Mouse (Mus musculus) embryonic fibroblast, embryonic 13.5 days (primary cell): ENCODE results near the gene Adat3. TPM values are rescaled to one million over a fixed set of nuclear protein-coding genes. Genes with fewer than 3 reads are reported as not detected.

ENCODE experiments used
- H3K27ac ChIP-seq: 2 replicates; pipeline ENCODE4 v1.5.1; 2012; ENCODE audit warnings: low read length, control low read depth, inconsistent platforms; ENCODE audit not compliant: insufficient read depth
- H3K4me1 ChIP-seq: 2 replicates; pipeline ENCODE4 v1.6.1; 2011; ENCODE audit warnings: low read length; ENCODE audit not compliant: control insufficient read depth, insufficient read depth
- H3K4me3 ChIP-seq: 2 replicates; pipeline ENCODE4 v1.5.1; 2011; ENCODE audit warnings: mild to moderate bottlenecking, control low read depth, low read length; ENCODE audit not compliant: insufficient read depth
- CTCF ChIP-seq: IDR thresholded peaks from 2 replicates; pipeline ENCODE4 v1.5.1; 2011; ENCODE audit warnings: mild to moderate bottlenecking, control low read depth, low read length, moderate library complexity, borderline replicate concordance; ENCODE audit not compliant: insufficient read depth
- POLR2A ChIP-seq: IDR thresholded peaks from 2 replicates; pipeline ENCODE4 v1.6.1; 2011; ENCODE audit warnings: low read depth, mild to moderate bottlenecking, control low read depth, low read length, moderate library complexity
- polyA plus RNA-seq: library from polyadenylated mRNA; stranded (reverse); fragments of >200 nt; gene quantifications from 2 replicates; pipeline ENCODE4 v1.2.4, GENCODE M21; 2011; ENCODE audit warnings: low read depth; ENCODE audit not compliant: missing spikeins, insufficient read length

Adat3 gene
- polyA plus RNA-seq, 1 experiment = 2.9 TPM

DNA sequence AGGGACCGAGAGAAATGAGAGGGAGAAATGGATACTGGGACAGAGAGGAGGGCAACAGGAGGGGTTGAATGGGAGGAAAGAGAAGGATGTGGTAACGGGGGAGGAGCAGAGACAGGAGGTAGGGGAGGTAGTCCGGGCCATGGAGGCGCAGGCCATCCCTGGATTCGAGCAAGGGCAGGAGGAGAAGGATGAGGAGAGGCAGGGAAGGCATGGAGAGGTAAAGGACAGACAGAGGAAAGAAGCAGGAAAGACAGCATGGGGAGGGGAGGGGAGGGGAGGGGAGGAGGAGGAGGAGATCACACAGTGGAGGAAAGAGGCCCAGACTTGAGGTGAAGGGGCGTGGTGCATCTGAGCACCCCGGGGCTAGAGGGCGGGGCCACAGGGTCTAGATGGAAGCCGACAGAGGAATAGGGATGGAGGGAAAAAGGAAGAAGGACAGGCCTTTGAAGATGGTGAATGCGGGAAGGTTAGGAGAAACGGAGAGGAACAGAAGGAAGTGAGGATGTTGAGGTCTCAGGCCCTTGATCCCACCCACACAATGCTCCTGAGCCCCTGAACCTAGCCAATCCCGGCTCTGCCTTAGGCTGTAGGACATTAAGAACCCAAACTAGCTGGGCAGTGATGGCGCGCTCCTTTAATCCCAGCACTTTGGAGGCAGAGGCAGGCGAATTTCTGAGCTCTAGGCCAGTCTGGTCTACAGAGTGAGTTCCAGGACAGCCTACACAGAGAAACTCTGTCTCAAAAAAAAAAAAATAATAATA is 54.4 kb downstream of the Adat3 start, which contains the start of gene Btbd2:
Gene Btbd2 (minus strand): TSS at position 209 of the 761 bp plus-strand sequence.
- TF ChIP-seq CTCF (no peak), POLR2A (peak; percentile 68; the same call in 1 of the 2 replicates)
- Histone ChIP-seq H3K4me1 (peaks cover 3% of the 10 kb centered on the region), H3K27ac (peak within 1 kb of the TSS; percentile 74), H3K4me3 (peak within 1 kb of the TSS; percentile 84)

Other genes with a start within 250 kb of the Adat3 start
- not detected in 2 replicates for gene Plk5, start 246.4 kb upstream of the Adat3 start, polyA plus RNA-seq
- 39.1 and 40.4 TPM in 2 replicates for gene Mex3d, start 215.2 kb upstream of the Adat3 start, polyA plus RNA-seq
- 83.3 and 99.1 TPM in 2 replicates for gene Mbd3, start 203.3 kb upstream of the Adat3 start, polyA plus RNA-seq
- gene Uqcr11, start 196.1 kb upstream of the Adat3 start, polyA plus RNA-seq = 182 and 231 TPM in 2 replicates
- 64.8 and 72.9 TPM in 2 replicates for gene Tcf3, start 169.2 kb upstream of the Adat3 start, polyA plus RNA-seq
- gene Onecut3, start 108.0 kb upstream of the Adat3 start, polyA plus RNA-seq = not detected in 2 replicates
- gene Atp8b3, start 63.8 kb upstream of the Adat3 start, polyA plus RNA-seq = not detected in 2 replicates
- 19.4 and 21.9 TPM in 2 replicates for gene Rexo1, start 41.3 kb upstream of the Adat3 start, polyA plus RNA-seq
- 15.5 and 15.9 TPM in 2 replicates for gene Klf16, start 25.6 kb upstream of the Adat3 start, polyA plus RNA-seq
- gene Abhd17a, start 12.5 kb upstream of the Adat3 start, polyA plus RNA-seq = 42.1 and 58.7 TPM in 2 replicates
- gene Scamp4, start within 50 bp of the Adat3 start, polyA plus RNA-seq = 57.3 and 62.2 TPM in 2 replicates
- 0.63 and 0.91 TPM in 2 replicates for gene Gm49322, start 3.1 kb downstream of the Adat3 start, polyA plus RNA-seq
- 92.4 and 105 TPM in 2 replicates for gene Csnk1g2, start 20.0 kb downstream of the Adat3 start, polyA plus RNA-seq
- gene Btbd2, start 54.2 kb downstream of the Adat3 start, polyA plus RNA-seq = 21.2 and 22.1 TPM in 2 replicates
- gene Mknk2, start 75.2 kb downstream of the Adat3 start, polyA plus RNA-seq = 32.8 and 39.8 TPM in 2 replicates
- 40.9 and 56.0 TPM in 2 replicates for gene Mob3a, start 99.1 kb downstream of the Adat3 start, polyA plus RNA-seq
- 24.6 and 38.5 TPM in 2 replicates for gene Izumo4, start 99.3 kb downstream of the Adat3 start, polyA plus RNA-seq
- gene Ap3d1, start 139.4 kb downstream of the Adat3 start, polyA plus RNA-seq = 116 and 155 TPM in 2 replicates
- 22.3 and 22.4 TPM in 2 replicates for gene Dot1l, start 152.3 kb downstream of the Adat3 start, polyA plus RNA-seq
- gene Sf3a2, start 195.3 kb downstream of the Adat3 start, polyA plus RNA-seq = 48.0 and 49.3 TPM in 2 replicates
- gene Plekhj1, start 195.7 kb downstream of the Adat3 start, polyA plus RNA-seq = 59.1 and 59.9 TPM in 2 replicates
- gene Amh, start 202.4 kb downstream of the Adat3 start, polyA plus RNA-seq = not detected in 2 replicates
- 0.70 TPM in 1 of 2 replicates, not detected in the other for gene Jsrp1, start 210.6 kb downstream of the Adat3 start, polyA plus RNA-seq
- 331 and 347 TPM in 2 replicates for gene Oaz1, start 223.8 kb downstream of the Adat3 start, polyA plus RNA-seq
- gene Lingo3, start 241.2 kb downstream of the Adat3 start, polyA plus RNA-seq = 0.19 TPM in 1 of 2 replicates, not detected in the other